Mouse (Mus musculus): Measurements from ENCODE around the gene Rffl. TPM values are rescaled to one million over a fixed set of nuclear protein-coding genes. Genes with fewer than 3 reads are reported as not detected.

Gene Rffl
- polyA plus RNA-seq, 1 experiment from 2014 or later, result 7.5 TPM

GRCm38 (mm10) chr11:82891936-82892335 lies 20.9 kb upstream of the Rffl start, which contains the start of gene Fndc8:
TSS of gene Fndc8 (plus strand) at chr11:82892124.
- Histone ChIP-seq H3K27ac (no peak within 1 kb of the TSS), H3K4me3 (no peak within 1 kb of the TSS), H3K27me3 (ENCODE audit: insufficient read depth, poor library complexity, severe bottlenecking) (peaks cover 17% of the 10 kb centered on the region; the same call in 1 of the 2 replicates), H3K4me1 (peaks cover 19% of the 10 kb centered on the region), H3K36me3 (no peaks in the 10 kb centered on the region), H3K9me3 (no peaks in the 10 kb centered on the region)
- no peak for DNase-seq (ENCODE audit: low spot score)
- WGBS, result 50% methylated on average over 7 of the region's 7 CpGs

GRCm38 (mm10) chr11:82890342-82890762 lies 19.3 kb upstream of the Rffl start, which contains the start of gene Rad51d:
TSS of gene Rad51d (minus strand) at chr11:82890614.
- Histone ChIP-seq H3K36me3 (no peaks in the 10 kb centered on the region), H3K4me1 (peaks cover 19% of the 10 kb centered on the region), H3K27me3 (ENCODE audit: insufficient read depth, poor library complexity, severe bottlenecking) (peaks cover 17% of the 10 kb centered on the region; the same call in 1 of the 2 replicates), H3K27ac (peak within 1 kb of the TSS; percentile 91), H3K4me3 (peak within 1 kb of the TSS; percentile 85), H3K9me3 (no peaks in the 10 kb centered on the region)
- WGBS, result under 1% methylated on average over 26 of the region's 26 CpGs
- DNase-seq (ENCODE audit: low spot score), result peak; percentile 96

DNA sequence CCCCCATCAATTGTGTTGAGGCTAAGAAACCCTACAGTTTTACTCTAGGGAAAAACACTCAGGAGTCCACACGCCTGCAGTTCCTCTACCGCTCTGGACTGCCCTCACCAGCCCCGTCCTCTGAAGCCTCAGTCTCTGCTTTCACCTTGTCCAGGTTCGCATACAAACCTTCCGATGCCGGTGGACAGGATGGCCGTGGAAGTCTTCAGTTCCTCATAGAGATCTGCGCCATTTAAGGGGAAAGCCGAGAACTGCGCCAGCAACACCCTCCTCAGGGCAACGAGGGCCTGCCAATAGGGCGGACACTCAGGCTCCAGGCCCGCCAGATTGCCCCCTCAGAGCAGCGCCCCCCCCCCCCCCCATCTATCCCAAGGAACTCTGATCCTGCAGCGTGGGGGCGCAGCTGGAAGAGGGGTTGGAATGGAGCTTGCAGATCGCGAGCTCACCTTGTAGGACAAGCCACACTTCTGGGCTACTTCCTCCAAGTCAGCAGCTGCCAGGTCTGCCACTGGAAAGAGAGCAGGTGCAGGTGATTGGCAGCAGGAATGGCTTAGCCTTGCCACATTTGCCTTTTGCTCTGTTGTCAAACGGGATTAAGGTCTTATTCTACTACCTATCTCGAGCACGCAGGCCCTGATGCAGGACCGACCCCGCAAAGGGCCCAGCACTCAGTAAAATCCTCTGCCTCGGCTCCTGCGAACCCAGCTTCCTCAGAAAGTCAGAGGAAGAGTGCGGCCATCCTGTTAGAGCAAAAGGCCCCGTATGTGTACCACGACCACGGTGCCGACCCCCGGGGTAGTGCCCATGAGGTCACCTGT lies 18.7 kb upstream of the Rffl start:
- 7% methylated on average over 31 of the region's 31 CpGs for WGBS
- Histone ChIP-seq H3K27ac (peak overlapping the region; percentile 91), H3K9me3 (no peaks in the 10 kb centered on the region), H3K27me3 (ENCODE audit: insufficient read depth, poor library complexity, severe bottlenecking) (peaks cover 17% of the 10 kb centered on the region; the same call in 1 of the 2 replicates), H3K4me3 (peak overlapping the region; percentile 85), H3K4me1 (peaks cover 19% of the 10 kb centered on the region), H3K36me3 (no peaks in the 10 kb centered on the region)
- peak; percentile 73 for DNase-seq (ENCODE audit: low spot score)

DNA sequence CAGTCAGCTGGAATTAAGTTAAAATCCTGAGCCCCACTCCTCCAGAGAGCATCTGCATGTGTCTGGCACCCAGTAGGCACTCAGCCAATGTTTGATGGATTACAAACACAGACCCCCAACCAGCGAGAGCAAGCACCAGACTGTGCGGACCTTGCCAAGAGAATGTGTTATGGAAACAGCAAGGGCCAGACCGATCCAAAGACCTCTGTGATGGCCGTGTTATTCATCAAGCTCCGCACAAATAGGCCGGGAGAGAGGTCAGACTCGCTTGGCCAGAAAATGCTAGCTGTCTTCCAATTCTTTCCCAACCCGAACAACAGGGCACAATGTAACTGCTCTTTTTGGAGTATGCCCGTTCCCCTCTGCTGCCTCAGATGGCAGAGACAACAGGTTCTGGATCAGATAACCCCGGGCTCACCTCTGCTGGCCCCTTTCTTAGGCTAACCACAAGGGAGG lies 17.5 kb upstream of the Rffl start:
- no peak overlapping the region for H3K27ac ChIP-seq
- no peaks in the 10 kb centered on the region for H3K36me3 ChIP-seq
- H3K4me1 ChIP-seq, result peaks cover 19% of the 10 kb centered on the region
- peaks cover 17% of the 10 kb centered on the region; the same call in 1 of the 2 replicates for H3K27me3 ChIP-seq (ENCODE audit: insufficient read depth, poor library complexity, severe bottlenecking)
- no peak overlapping the region for H3K4me3 ChIP-seq
- DNase-seq (ENCODE audit: low spot score), result no peak
- H3K9me3 ChIP-seq, result no peaks in the 10 kb centered on the region
- 67% methylated on average over 10 of the region's 10 CpGs for WGBS

GRCm38 (mm10) chr11:82886559-82886958 lies 15.5 kb upstream of the Rffl start:
- H3K4me3 ChIP-seq, result no peak overlapping the region
- WGBS, result 80% methylated on average over 3 of the region's 3 CpGs
- peaks cover 10% of the 10 kb centered on the region for H3K36me3 ChIP-seq
- peaks cover 6% of the 10 kb centered on the region; the same call in 1 of the 2 replicates for H3K27me3 ChIP-seq (ENCODE audit: insufficient read depth, poor library complexity, severe bottlenecking)
- peaks cover 19% of the 10 kb centered on the region for H3K4me1 ChIP-seq
- no peaks in the 10 kb centered on the region for H3K9me3 ChIP-seq
- DNase-seq (ENCODE audit: low spot score), result no peak
- no peak overlapping the region for H3K27ac ChIP-seq

DNA sequence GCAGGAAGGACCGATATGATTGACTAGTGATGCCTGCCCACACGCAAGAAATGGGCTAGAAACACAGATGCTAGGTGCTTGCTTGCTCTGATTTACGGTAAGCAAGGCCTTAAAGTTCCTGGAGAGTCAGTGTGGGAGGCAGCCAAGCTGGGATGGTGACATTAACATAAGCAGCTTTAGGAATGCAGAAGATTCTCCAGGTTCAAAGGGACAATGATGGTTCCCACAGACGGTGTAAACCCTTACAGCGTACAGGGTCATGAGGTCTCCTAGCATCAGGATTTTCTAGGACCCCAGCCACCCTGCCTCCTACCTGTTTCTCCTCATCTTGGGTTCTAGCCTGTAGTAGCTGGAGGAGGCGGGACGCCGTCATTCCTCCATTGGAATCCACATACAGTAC lies 12.2 kb upstream of the Rffl start:
- no peak for DNase-seq (ENCODE audit: low spot score)
- no peak overlapping the region for H3K4me3 ChIP-seq

DNA sequence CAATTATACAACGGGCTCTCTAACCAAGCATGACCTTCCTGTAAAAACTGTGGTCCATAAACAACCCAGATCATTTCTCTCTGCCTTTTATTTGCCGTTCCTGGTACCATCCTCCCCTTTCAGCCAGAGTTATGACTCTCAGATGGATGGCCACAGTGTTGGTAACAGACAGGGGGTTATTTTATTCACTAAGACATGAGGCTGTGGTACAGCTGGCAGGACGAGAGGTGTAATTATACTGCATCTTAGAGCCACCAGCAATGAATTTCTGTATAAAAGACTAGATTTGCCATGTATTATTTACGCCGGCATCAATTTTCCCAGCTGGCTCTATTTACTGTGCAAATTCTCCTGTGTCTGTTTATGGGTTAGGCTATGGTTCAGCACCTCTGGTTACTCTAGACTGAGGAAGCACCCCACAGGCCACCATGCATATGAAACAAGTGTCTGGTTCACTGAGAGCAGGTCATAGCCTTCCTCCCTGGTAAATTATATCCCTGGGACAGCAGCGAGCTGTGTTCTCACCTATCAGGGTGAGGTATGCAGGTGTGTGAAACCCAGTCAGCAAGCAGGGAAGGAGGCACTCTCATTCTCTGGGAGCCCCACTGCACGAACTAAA lies 6.8 kb upstream of the Rffl start:
- DNase-seq (ENCODE audit: low spot score), result no peak
- Histone ChIP-seq H3K4me3 (no peak overlapping the region), H3K4me1 (peaks cover 5% of the 10 kb centered on the region; the same call in 1 of the 2 replicates), H3K36me3 (peaks cover 24% of the 10 kb centered on the region), H3K9me3 (no peaks in the 10 kb centered on the region), H3K27ac (no peak overlapping the region), H3K27me3 (ENCODE audit: insufficient read depth, poor library complexity, severe bottlenecking) (no peaks in the 10 kb centered on the region)
- 85% methylated on average over 7 of the region's 7 CpGs for WGBS

More for the DNA sequence above, 12.2 kb upstream of the Rffl start:
- 0 out of 2 replicates have a peak, but pooled peaks cover under 1% of the 10 kb centered on the region for H3K4me1 ChIP-seq
- no peaks in the 10 kb centered on the region for H3K9me3 ChIP-seq
- peaks cover 24% of the 10 kb centered on the region for H3K36me3 ChIP-seq
- H3K27me3 ChIP-seq (ENCODE audit: insufficient read depth, poor library complexity, severe bottlenecking), result no peaks in the 10 kb centered on the region
- no peak overlapping the region for H3K27ac ChIP-seq
- 61% methylated on average over 8 of the region's 8 CpGs for WGBS

GRCm38 (mm10) chr11:82875631-82876030 lies 4.6 kb upstream of the Rffl start:
- Histone ChIP-seq H3K27ac (no peak overlapping the region), H3K4me1 (peaks cover 8% of the 10 kb centered on the region; the same call in 1 of the 2 replicates), H3K27me3 (ENCODE audit: insufficient read depth, poor library complexity, severe bottlenecking) (no peaks in the 10 kb centered on the region), H3K9me3 (no peaks in the 10 kb centered on the region), H3K36me3 (peaks cover 14% of the 10 kb centered on the region; the same call in 1 of the 2 replicates), H3K4me3 (no peak overlapping the region)
- 87% methylated on average over 5 of the region's 5 CpGs for whole genome bisulfite sequencing
- DNase-seq (ENCODE audit: low spot score), result no peak

- peaks cover 11% of the 10 kb centered on the region; the same call in 1 of the 2 replicates for H3K36me3 ChIP-seq
- no peak overlapping the region for H3K4me3 ChIP-seq
- peaks cover 15% of the 10 kb centered on the region; the same call in 1 of the 2 replicates for H3K4me1 ChIP-seq
- H3K27me3 ChIP-seq (ENCODE audit: insufficient read depth, poor library complexity, severe bottlenecking), result no peaks in the 10 kb centered on the region
- WGBS, result 22% methylated on average over 5 of the region's 5 CpGs
- peak; percentile 89 for DNase-seq (ENCODE audit: low spot score)
- H3K27ac ChIP-seq, result no peak overlapping the region
- H3K9me3 ChIP-seq, result no peaks in the 10 kb centered on the region
These were observed 3.9 kb upstream of the Rffl start for GRCm38 (mm10) chr11:82874924-82875323.

DNA sequence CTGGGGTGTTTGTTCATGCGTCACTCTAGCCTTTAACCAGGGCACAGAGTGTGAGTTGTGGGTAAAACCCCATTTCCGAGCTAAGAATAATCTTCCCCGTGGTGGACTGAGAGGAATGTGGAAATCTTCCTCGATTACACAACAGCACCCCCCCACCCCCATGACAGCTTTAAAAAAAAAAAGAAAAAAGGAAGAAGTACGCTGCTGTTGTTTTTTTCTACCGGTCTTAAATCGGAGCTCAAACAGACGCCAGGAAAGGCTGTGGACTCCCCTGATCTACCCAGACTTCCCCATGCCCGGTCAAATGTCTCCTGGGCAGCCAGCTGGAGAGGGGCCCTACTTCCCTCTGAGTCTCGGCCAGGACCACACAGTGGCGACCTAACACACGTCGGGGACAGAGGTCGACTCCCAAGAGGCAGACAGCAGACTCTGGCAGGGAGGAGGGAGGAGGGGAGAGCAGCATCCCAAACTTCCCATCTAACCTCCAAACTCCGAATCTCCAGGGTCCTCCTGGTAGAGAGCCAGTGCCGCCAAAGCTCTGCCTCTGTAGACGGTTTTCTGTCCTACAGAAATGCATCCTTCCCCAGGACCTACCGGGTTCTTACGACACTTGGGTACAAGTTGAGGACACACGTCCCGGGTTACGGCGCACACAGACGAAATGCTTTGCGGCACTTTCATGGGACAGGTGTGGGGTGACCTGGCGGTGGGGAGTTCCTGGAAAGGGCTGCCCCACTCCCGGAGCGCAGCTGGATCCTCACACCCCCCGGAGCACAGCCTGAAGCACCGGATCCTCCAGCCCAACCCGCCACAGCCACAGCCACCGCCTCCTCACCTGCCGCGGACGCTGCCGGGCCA lies 608 bp downstream of the Rffl start:
- Histone ChIP-seq H3K4me1 (peaks cover 17% of the 10 kb centered on the region; the same call in 1 of the 2 replicates), H3K4me3 (peak overlapping the region; percentile 88), H3K36me3 (no peaks in the 10 kb centered on the region), H3K9me3 (no peaks in the 10 kb centered on the region), H3K27me3 (ENCODE audit: insufficient read depth, poor library complexity, severe bottlenecking) (no peaks in the 10 kb centered on the region), H3K27ac (peak overlapping the region; percentile 89)
- whole genome bisulfite sequencing, result 3% methylated on average over 36 of the region's 36 CpGs
- no peak for DNase-seq (ENCODE audit: low spot score)

- Histone ChIP-seq H3K9me3 (no peaks in the 10 kb centered on the region), H3K27me3 (ENCODE audit: insufficient read depth, poor library complexity, severe bottlenecking) (no peaks in the 10 kb centered on the region), H3K27ac (peak overlapping the region; percentile 89; the same call in 1 of the 2 replicates), H3K4me3 (peak overlapping the region; percentile 88), H3K36me3 (no peaks in the 10 kb centered on the region), H3K4me1 (peaks cover 12% of the 10 kb centered on the region; the same call in 1 of the 2 replicates)
- DNase-seq (ENCODE audit: low spot score), result no peak
- 64% methylated on average over 9 of the region's 9 CpGs for WGBS
These were observed 1.4 kb downstream of the Rffl start for GRCm38 (mm10) chr11:82869506-82870172.

GRCm38 (mm10) chr11:82867956-82868355 lies 3.1 kb downstream of the Rffl start:
- Histone ChIP-seq H3K27ac (no peak overlapping the region), H3K9me3 (no peaks in the 10 kb centered on the region), H3K36me3 (no peaks in the 10 kb centered on the region), H3K4me1 (peaks cover 12% of the 10 kb centered on the region; the same call in 1 of the 2 replicates), H3K4me3 (no peak overlapping the region), H3K27me3 (ENCODE audit: insufficient read depth, poor library complexity, severe bottlenecking) (no peaks in the 10 kb centered on the region)
- DNase-seq (ENCODE audit: low spot score), result no peak
- WGBS, result 66% methylated on average over 5 of the region's 5 CpGs
